Mouse (Mus musculus) lung, adult 2 months (tissue): ENCODE measurements around the gene Traf3ip2.

Experiments used
- CTCF ChIP-seq: fragments of 200-500 bp; IDR thresholded peaks from 2 replicates; pipeline ENCODE4 v1.5.1; 2011; ENCODE audit warnings: mild to moderate bottlenecking, low read length, control low read depth; ENCODE audit not compliant: insufficient read depth
- POLR2A ChIP-seq: fragments of 200-500 bp; IDR thresholded peaks from 2 replicates; pipeline ENCODE4 v1.6.1; 2011; ENCODE audit warnings: low read depth, mild to moderate bottlenecking, control low read depth, low read length, borderline replicate concordance; ENCODE audit errors: extremely low read depth

GRCm38 (mm10) chr10:39576466-39576865 lies 36.3 kb upstream of the Traf3ip2 start:
- TF ChIP-seq POLR2A (no peak), CTCF (no peak)
